Mouse (Mus musculus): ENCODE measurements around the gene Krt82.
"Not testable (repeated sequence)": the region's sequence is repeated elsewhere in the genome, so short reads cannot be mapped to it uniquely, and the experiment has no call there.

DNA sequence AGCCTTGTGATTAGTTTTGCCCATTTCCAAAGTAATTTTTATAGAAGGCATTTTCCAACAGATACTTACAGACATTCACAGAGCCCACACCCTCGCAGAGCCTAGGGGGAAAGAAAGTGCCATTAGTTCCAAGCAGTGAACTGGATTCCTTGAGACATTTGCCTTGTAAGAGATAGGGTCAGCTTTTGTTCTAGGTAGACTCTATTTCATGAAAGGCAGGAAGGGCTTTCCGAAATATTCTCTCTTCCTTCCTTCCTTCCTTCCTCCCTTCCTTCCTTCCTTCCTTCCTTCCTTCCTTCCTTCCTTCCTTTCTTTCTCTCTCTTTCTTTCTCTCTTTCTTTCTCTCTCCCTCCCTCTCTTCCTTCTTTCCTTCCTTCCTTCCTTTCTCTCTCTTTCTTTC is 33.3 kb downstream of the Krt82 start, which contains the start of gene Gm49425:
- TF ChIP-seq CTCF (IDR thresholded peaks at IDR 0.05; ENCODE audit: borderline replicate concordance, control insufficient read depth, extremely low read depth, insufficient read depth, low read length, poor library complexity); POLR2A (IDR thresholded peaks at IDR 0.05; ENCODE audit: control insufficient read depth, extremely low read depth, insufficient read depth, low read length, poor library complexity): not testable (repeated sequence)
